7 mouse cellular contexts compared by ENCODE assay signal in genomic region chr16:90726600-90727227, GRCm38 (mm10). TPM values are rescaled to one million over a fixed set of nuclear protein-coding genes. Genes with fewer than 3 reads are reported as not detected.
A peak's percentile ranks its signal among the peaks of the same experiment; 100 is the strongest.
DNase-seq lines count a peak whose midpoint lies in the region; ATAC-seq and TF ChIP-seq lines count a peak whose summit lies in the region.

No protein-coding gene starts in this region.

- DNase-seq in left cerebral cortex, postnatal 36 days (ENCODE audit: low spot score in 2 of 2) = no peak
- DNase-seq in layer of hippocampus, adult 8-10 months (ENCODE audit: low spot score in 2 of 2) = no peak
- DNase-seq in gastrocnemius, postnatal 36 days = no peak

- intact Hi-C loops in left cerebral cortex, postnatal 36 days (cut with DNase I) = loop anchor here (1.0 kb wide), 1 partner anchor 208 kb away; no protein-coding TSS in a partner anchor
- intact Hi-C loops in gastrocnemius, postnatal 36 days (cut with DNase I) = no loop called here

- H3K36me3 ChIP-seq in C2C12 (ENCODE audit: control insufficient read depth, insufficient read depth) (no peaks in the 10 kb centered on the region), E14TG2a.4 (ENCODE audit: insufficient read depth, low read length) (peaks cover 32% of the 10 kb centered on the region)
- no peaks in the 10 kb centered on the region for H3K36me3 ChIP-seq in forebrain, embryonic 15.5 days
- H3K36me3 ChIP-seq in liver, embryonic 15.5 days (replicated peaks) = peaks cover 33% of the 10 kb centered on the region

- peak overlapping the region; percentile 69 for H3K9ac ChIP-seq in forebrain, embryonic 15.5 days (replicated peaks)
- peak overlapping the region; percentile 86 for H3K9ac ChIP-seq in liver, embryonic 15.5 days

- H3K79me2 ChIP-seq in C2C12 (ENCODE audit: control insufficient read depth, insufficient read depth) = peaks cover 27% of the 10 kb centered on the region

- peaks cover 7% of the 10 kb centered on the region for H3K9me3 ChIP-seq in E14TG2a.4 (ENCODE audit: low read length)
- no peaks in the 10 kb centered on the region; the same call in 1 of the 2 replicates for H3K9me3 ChIP-seq in forebrain, embryonic 15.5 days
- no peaks in the 10 kb centered on the region for H3K9me3 ChIP-seq in liver, embryonic 15.5 days (replicated peaks)

- peaks cover 10% of the 10 kb centered on the region for H3K79me3 ChIP-seq in C2C12 (ENCODE audit: low read depth)

- no peak overlapping the region; the same call in 1 of the 2 replicates for H3K27ac ChIP-seq in forebrain, embryonic 15.5 days (replicated peaks)
- peak overlapping the region; percentile 79 for H3K27ac ChIP-seq in liver, embryonic 15.5 days (replicated peaks)

- TF ChIP-seq CTCF in C2C12 (IDR thresholded peaks at IDR 0.05; ENCODE audit: control insufficient read depth, insufficient read depth, insufficient read length) = no peak
- no peak for TF ChIP-seq CTCF in E14TG2a.4 (conservative IDR thresholded peaks at IDR 0.05; ENCODE audit: low read length)

- ATAC-seq in forebrain, embryonic 15.5 days (replicated peaks) = peak; percentile 67; the same call in 1 of the 2 replicates
- peak; percentile 53 for ATAC-seq in liver, embryonic 15.5 days (ENCODE audit: insufficient read depth)

- H3ac ChIP-seq in C2C12 (ENCODE audit: control insufficient read depth, insufficient read length, low read depth) = peak overlapping the region; percentile 70

- peaks cover 43% of the 10 kb centered on the region for H3K4me1 ChIP-seq in E14TG2a.4 (replicated peaks; ENCODE audit: low read depth, low read length)
- peaks cover 15% of the 10 kb centered on the region for H3K4me1 ChIP-seq in forebrain, embryonic 15.5 days
- H3K4me1 ChIP-seq in liver, embryonic 15.5 days (replicated peaks) = peaks cover 45% of the 10 kb centered on the region

- H3K4me3 ChIP-seq in C2C12 (ENCODE audit: insufficient read depth, poor library complexity, severe bottlenecking) (peak overlapping the region; percentile 69), E14TG2a.4 (replicated peaks; ENCODE audit: low read length) (peak overlapping the region; percentile 96)
- peak overlapping the region; percentile 91 for H3K4me3 ChIP-seq in forebrain, embryonic 15.5 days
- peak overlapping the region; percentile 85 for H3K4me3 ChIP-seq in liver, embryonic 15.5 days (replicated peaks)

- peak overlapping the region; percentile 99 for H3K4me2 ChIP-seq in forebrain, embryonic 15.5 days (replicated peaks)
- H3K4me2 ChIP-seq in liver, embryonic 15.5 days = peak overlapping the region; percentile 91

- H3K27me3 ChIP-seq in C2C12 (ENCODE audit: control insufficient read depth, insufficient read depth, insufficient read length) (no peaks in the 10 kb centered on the region), E14TG2a.4 (ENCODE audit: insufficient read depth, low read length) (no peaks in the 10 kb centered on the region)
- no peaks in the 10 kb centered on the region for H3K27me3 ChIP-seq in forebrain, embryonic 15.5 days
- H3K27me3 ChIP-seq in liver, embryonic 15.5 days = 0 out of 2 replicates have a peak, but pooled peaks cover 3% of the 10 kb centered on the region

- 5% methylated on average over 38 of the region's 38 CpGs for WGBS in forebrain, embryonic 15.5 days
- WGBS in liver, embryonic 15.5 days (ENCODE audit: insufficient replicate concordance) = 2% methylated on average over 38 of the region's 38 CpGs

TF ChIP-seq in C2C12, 6 proteins besides CTCF, POLR2A, EP300 and RAD21:
- TF ChIP-seq MYOG (IDR thresholded peaks at IDR 0.05; ENCODE audit: control insufficient read depth, extremely low read depth, insufficient read length) (no peak), MYOD1 (IDR thresholded peaks at IDR 0.05; ENCODE audit: control insufficient read depth, insufficient read length, low read depth) (no peak), MAX (IDR thresholded peaks at IDR 0.05) (no peak), FOSL1 (IDR thresholded peaks at IDR 0.05; ENCODE audit: insufficient read depth, low read length, poor library complexity, severe bottlenecking) (no peak), USF1 (IDR thresholded peaks at IDR 0.05; ENCODE audit: low read depth) (no peak), CEBPB (IDR thresholded peaks at IDR 0.05; ENCODE audit: low read depth) (no peak)

RNA-seq across cellular contexts. Expression of gene Mis18a, which starts 0.5 kb away (rescaled TPM):
- polyA plus RNA-seq in C2C12 (2012; fragmentation: generic; extraction: Trizol) = 22.2 TPM
- polyA plus RNA-seq in forebrain, embryonic 15.5 days (2015; fragmentation: Nextera tagmentation; extraction: Ambion mirVana) = 50.4 and 50.8 TPM in 2 replicates
- polyA plus RNA-seq in liver, embryonic 15.5 days (2015; fragmentation: Nextera tagmentation; extraction: Ambion mirVana) = 40.1 and 41.9 TPM in 2 replicates
- 1 to 10 TPM; 7.9 to 8.1 TPM for total RNA-seq in left cerebral cortex, postnatal 36 days (2021)
- 1 to 10 TPM; 6.1 to 8.3 (median 7.7) TPM for total RNA-seq in layer of hippocampus, adult 8-10 months (2022)
- 1 to 10 TPM; 1.0 to 1.2 TPM for total RNA-seq in gastrocnemius, postnatal 36 days (2021)

RNA-seq across cellular contexts. Expression of gene Mrap, which starts 11.3 kb away (rescaled TPM):
- not detected for polyA plus RNA-seq in C2C12 (2012; fragmentation: generic; extraction: Trizol)
- not detected in 2 replicates for polyA plus RNA-seq in forebrain, embryonic 15.5 days (2015; fragmentation: Nextera tagmentation; extraction: Ambion mirVana)
- polyA plus RNA-seq in liver, embryonic 15.5 days (2015; fragmentation: Nextera tagmentation; extraction: Ambion mirVana) = 32.9 and 34.0 TPM in 2 replicates
- total RNA-seq in left cerebral cortex, postnatal 36 days (2021) = not detected
- total RNA-seq in layer of hippocampus, adult 8-10 months (2022) = under 1 TPM in 3 of 4 experiments, not detected in 1; 0.38 to 0.54 (median 0.45) TPM
- total RNA-seq in gastrocnemius, postnatal 36 days (2021) = 1 to 10 TPM in 1 of 2 experiments, under 1 TPM in 1; 0.43 to 1.5 TPM
